Mouse (Mus musculus) kidney, postnatal 10 days (tissue): ENCODE measurements at regions not wholly inside any gene's neighbourhood (a gene's known extent, or its start where the extent isn't known, plus 50 kb on each side); places are given as distances from the start of the nearest gene placed in this dataset.
A peak's percentile ranks its signal among the peaks of the same experiment; 100 is the strongest.

Experiments
- DNase-seq: peaks from one replicate; pipeline ENCODE4 v3.0.0; 2021; ENCODE audit warnings: mixed read lengths

DNA sequence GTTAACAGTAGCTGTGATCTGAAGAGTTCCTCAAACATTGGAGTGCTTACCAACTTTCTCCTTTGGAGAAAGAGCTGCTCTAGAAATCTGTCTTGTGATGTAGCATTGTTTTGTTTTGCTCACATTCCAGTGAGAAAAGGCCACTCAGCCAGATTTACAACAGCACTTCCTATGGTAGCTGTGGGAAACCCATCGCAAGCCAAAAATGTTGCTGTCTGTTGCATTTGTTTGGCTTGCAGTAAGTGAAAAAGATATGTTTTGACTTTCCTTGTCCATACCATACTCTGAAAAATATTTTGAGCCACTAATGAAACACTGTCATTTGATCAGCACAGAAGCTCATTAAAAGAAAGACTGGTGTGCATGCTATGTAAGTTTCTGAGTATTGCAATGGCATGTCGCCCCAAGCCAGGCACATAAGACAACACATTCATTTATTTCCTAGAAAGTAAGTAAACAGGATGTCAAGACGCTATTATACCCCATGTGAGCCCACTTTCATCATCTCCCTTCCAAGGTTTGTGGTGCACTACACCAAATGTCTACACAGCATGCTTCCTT, 66.2 kb downstream of the Car2 start:
- DNase-seq: no peak

DNA sequence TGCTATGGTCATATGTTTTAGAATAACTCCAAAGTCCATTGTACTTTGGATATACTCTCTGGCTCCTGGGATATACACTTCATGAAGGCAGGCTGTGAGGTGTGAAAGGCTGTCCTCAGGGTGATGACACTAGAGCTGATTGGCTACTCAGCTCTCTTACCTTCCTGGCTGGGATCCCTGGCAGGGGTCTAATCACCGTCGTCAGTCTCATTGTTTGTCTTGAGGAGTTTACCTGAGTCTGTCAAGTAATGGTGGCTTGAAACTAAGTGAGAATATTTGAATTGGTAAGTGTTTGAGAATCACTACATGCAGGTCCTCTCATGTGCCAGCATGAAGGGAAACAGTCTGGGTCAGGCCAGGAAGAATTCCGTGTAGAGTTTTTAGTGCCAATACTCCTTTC, 66.9 kb downstream of the Car2 start:
- DNase-seq: no peak

DNA sequence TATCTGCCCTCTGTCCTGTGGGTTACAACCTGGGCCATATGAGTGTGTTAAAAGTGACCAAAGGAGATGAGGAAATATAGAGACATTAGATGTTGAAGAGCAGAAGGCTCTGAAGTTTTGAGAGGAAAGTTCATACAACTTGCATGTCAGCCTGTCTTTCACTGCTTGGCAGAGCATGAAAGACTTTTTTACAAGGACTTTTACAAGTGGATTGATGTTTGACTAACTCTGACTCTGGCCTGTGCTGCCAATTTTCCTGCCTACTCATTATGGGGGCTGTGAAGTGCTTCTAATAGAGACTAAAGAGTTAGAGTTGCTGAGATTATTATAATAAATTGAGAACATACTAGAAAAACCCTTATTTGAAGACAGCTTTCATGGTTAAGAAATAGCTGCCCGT, 71.4 kb downstream of the Car2 start:
- DNase-seq: peak; percentile 23

DNA sequence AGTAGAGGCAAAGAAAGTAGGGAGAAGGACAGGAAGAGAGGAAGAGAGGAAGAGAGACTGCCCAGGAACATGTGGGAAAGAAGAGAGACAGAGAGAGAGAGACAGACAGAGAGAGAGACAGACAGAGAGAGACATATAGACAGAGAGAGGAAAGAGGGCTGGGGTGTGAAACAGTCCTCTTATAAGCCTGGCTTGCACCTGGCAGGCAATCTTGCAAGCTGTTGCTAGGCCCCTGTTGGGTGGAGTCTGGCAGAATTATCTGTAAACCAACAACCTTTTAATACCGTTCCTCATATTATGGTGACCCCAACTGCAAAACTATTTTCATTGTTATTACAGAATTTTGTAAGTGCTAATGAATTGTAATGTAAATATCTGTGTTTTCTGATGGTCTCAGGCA, 72.2 kb downstream of the Car2 start:
- no peak for DNase-seq

DNA sequence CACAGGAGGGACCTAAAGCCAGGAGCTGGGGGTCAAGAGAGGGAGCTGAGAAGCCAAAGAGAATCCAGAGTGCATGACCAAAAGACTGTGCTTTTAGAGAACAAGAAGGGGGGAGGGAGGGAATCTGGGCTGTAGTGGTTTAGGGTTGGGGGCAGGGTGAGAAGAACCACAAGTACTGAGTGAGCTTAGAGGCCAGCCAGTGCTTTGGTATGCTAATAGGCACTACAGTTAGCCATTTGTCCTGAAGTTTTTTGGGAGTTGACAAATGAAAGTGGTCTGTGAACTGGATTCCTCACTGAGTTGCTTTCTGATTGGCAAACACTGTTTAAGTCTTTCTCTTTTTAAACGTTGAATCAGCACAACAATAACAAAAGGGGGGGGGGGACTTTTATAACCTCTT, 73.5 kb downstream of the Car2 start:
- DNase-seq: no peak

DNA sequence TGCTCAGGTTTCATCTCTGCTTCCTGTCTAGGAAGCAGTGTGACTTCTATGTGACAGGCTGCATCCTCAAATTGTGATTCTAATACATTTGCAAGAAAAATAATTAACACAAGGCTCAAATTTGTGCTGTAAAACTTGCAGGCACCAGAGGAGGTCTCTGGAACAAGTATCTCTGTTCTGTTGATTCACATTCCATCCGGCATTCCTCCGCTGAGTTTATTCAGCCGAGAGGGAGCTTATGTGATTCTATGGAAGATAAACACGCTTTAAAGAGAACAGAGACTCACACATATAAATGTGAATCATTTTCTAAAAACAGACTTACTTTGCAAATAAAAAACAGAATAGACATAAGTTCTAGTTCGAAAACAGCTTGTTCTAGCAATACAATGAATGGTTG, 78.7 kb downstream of the Car2 start:
- no peak for DNase-seq

DNA sequence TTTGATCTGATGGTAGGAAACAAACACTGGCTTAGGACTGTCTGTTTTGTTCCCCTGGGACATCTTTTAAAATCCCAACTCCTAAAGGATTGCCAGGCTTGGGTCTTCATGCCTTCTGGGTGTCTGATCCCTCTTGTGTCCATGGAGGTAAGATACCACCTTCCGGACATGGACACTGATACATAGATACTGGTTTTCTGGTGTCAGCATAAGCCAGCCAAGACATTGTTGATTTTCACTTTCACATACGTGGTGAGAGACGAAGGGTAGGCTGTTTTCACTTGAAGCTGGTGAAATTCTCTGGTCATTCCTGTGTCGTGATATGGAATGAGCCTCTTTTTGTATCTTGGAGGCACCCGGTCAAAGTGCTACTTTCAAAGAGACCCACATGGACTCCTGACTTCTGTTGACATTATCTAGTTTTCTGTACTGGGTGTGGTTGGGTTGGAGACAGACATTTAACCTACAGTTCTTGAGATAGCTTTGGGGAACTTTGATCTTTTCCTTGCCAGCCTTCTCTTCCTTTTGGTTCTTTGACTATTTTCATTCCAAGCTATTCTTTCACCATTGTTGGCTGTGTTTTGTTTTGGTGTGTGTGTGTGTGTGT, 79.5 kb downstream of the Car2 start:
- no peak for DNase-seq

DNA sequence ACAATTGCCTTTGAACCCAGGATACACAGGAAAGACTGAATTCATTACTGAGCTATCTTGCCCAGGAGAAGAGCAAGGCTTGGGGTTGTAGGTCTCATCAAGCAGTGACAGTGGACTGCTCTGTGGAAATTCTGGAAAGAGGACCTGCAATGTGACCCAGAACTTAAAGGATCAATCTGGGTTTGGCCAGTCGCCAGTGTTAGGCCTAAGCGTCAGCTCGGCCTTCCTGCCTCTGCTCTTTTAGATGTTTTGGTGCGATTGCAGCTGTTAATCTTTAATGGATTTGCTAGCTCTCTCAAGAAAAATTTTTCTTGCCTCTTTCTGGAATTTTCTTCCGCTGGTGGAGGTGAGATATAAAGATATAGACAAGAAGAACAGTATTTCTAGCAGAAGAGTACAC, 81.2 kb downstream of the Car2 start:
- peak; percentile 45 for DNase-seq

DNA sequence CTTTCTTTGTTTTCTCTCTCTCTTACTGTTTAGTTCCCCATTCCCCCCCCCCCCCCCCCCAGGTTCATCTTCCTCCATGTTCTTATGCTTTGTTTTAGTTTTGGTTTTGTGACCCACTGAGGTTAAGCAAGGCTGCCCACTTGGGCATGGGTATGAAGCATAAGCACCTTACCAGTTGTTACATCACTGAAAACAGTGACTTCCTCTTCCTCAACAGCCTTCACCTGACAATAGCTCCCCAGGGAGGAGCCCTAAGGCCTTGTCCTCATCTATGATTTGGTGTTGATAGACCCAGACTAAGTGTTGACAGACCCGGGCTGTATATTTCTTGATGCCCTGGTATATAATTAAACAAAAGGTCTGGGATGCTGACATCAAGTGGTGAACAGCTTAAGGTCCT, 82.3 kb downstream of the Car2 start:
- DNase-seq: no peak

DNA sequence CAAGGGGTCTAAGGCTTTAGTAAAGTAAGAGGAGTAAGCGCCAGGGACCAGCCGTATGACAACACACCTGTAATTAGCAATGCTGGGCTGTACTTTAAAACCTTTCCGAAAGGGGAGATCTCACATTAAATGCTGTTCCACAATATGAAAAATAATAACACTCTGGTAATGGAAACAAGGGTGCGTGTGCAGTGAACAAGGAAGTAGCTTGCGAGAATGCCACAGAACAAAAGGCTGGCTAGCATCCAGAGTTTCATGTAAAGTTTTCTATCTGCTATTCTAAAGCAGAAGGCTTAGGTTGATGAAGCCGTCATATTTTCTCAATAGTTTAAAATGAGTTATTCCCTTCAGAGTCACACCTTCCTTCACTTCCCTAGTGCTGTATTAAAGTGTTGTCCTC, 83.6 kb downstream of the Car2 start:
- no peak for DNase-seq

DNA sequence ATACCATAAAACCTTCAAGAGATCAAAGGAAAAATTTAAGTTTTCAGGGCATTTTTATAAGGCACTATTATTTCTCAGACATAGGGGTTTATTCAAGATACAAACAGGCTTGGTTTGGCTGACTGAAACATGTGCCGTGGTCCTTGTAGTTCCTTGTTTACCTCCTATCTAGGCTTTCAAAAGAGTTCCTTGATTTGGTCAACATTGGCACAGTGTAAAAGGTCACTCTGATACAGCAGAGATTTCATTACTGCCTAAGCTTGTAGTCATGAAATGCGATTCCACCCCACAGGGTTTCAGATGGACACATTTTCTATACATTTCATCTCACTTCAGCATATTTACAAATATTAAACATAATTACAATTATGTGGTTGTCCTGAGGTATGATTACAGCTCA, 85.6 kb downstream of the Car2 start:
- DNase-seq: no peak

DNA sequence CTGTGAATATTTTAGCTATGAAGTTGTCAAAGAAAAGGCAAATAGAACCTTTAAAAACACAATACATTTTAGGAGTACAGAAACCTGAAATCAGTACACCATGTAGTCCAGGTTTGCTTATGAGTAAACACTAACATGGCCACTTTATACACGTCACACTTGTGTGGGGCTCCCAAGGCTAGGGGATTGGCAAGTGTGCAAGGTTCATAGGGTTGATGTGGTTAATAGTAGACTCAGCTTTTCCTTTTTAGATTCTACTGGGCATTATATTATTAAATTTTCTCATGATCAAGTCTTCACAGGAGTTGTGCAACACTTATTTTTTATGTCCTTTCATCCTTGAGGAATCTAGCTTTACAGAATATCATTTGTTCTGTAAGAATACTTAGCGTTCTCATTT, 88.7 kb downstream of the Car2 start:
- no peak for DNase-seq

DNA sequence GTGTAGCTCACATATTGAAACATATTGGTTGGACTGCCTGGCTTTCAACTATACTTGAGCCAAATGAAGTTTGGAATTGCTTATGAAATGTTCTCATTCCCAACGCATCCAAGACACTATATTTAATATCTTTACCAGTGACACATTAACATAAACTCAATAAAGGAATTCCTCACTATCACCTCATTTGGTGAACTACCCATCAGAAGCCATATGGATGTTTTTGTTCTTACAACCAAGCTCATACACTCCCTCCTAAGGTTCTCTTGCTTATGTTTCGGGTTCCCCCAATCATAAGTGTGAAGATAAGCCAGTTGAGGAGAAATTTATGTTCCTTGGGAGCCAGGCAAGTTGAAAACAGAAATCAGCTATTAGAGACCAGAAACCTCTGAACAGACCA, 89.1 kb downstream of the Car2 start:
- DNase-seq: no peak

DNA sequence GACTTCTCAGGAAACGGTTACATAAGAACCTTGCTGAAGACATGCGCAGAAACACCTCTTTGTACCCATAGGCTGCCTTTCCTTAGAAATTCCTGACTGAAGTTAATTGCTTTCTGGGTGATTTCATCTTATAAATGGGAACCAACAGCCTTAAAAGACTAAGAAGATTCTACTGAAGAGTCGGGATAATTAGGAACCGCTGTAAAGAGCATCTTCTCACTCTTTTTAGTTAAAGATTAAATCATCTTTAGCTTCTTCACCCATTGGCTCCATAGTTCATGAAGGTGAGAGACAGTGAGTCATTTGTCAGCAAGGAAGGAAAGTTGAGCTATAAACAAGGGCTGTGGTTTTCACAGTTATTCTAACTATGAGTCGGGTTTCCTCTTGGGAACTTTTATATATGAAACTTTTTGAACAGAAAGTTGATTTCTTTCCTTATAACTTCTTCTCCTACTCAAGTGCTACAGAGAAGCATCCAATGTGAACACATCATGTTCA, 93.1 kb downstream of the Car2 start:
- no peak for DNase-seq

DNA sequence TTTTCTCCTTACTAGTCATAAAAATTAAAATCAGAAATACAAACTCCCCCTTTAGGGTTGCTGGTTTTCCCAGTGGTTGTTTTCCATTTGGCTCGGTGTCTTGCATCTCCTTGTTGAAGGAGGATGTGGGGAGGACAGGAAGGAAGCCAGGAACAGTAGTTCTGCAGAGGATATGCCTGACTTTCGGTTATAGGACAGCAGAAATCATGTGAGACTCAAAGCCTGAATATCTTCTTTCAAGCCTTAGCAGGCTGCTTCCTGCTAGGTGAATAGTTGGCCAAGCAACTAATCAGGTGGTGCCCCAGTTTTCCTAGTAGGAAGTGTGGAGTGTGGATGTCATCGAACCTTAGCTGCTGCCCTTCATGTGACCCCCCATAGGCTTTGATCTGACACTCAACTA, 103.6 kb downstream of the Car2 start:
- DNase-seq: no peak

DNA sequence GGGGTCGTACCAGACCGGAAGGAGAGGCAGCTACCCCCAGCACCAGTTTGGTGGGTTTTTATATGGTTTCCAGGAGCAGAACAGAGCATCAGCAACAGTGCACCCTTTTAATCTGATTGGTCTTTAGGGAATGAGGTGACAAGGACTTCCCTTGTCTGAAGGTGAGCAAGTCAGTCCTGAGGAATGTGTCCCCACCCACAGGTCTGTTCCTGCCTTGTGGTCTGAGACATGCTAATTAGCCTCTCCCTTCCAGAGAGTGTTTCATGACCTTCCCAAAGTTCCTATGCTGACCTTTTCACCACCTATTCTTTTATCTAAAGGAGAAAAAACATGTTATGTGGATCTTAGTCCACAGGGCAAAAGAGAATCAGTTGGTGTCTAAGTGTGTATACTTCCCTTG, 107.9 kb downstream of the Car2 start:
- DNase-seq: no peak

DNA sequence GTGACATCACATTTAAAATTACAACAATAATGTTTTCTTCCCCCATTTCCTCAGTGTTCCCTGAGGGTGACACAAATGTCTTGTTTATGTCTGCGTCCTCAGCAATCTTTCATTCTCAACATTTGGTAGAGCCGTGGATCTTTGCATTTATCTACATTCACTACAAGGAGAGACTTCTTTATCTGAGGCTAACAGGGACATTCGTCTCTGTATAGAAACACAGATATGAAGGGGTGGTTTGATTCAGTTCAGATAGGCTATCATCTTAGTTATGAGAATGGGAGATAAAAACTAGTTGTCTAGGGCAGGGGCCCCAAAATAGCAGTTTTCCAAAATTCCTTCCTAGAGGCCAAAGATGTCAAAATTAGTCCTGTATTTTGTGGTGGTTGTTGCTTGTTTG, 111.2 kb downstream of the Car2 start:
- no peak for DNase-seq

DNA sequence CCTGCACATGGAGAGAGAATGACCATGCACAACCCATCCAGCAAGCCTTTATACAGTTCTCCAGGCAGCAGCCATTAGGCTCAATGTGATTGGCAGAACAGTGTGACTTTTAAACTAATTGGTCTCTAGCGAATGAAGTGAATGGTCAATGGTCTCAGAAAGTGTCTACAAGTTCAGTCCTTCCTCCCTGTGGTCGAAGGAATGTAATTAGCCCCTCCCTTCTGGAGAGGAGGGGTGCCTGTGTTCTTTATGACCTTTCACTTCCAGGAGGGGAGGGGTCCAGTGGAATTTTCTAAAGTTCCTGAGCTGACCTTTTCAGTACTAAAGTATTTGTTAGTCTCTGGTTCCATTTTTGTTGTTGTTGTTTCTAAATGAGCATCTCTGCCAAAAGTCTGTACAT, 112.4 kb downstream of the Car2 start:
- DNase-seq: no peak

DNA sequence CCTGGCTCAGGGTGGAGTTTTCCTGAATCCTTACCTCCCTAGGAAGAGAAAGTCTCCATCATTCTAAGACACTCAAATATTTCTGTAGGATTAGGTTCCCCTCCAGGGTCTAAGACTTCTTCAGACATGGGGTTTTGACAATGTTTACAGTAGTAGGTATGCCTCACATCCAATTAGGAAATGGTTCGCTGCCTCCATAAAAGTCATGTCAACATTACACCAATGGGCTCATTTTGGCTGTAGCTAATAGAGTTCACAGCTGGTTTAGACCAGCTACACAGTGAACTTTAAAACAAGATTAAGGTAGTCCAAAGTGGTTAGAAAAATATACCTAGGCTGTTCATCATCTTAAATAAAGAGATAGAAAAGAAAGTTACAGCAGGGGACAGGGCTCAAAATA, 113.3 kb downstream of the Car2 start:
- DNase-seq: no peak

DNA sequence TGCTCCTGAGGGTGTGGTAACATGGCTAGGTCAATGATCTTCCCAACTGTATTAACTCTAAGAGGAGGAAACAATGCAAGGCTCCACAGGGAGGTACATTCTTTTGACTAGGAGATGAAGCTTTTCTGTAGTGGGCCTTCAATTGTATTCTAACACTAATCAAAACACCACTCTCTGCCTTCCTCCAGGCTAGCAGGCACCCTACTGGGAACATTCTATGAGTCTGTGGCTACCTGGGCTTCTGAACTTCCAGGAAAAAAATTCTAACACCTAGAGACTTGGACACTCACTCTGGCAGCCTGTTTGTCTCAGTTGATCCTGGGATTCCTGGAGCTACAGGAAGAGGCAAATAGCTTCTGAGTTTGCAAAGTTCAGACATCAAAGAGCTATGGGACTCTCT, 113.8 kb downstream of the Car2 start:
- DNase-seq: no peak

DNA sequence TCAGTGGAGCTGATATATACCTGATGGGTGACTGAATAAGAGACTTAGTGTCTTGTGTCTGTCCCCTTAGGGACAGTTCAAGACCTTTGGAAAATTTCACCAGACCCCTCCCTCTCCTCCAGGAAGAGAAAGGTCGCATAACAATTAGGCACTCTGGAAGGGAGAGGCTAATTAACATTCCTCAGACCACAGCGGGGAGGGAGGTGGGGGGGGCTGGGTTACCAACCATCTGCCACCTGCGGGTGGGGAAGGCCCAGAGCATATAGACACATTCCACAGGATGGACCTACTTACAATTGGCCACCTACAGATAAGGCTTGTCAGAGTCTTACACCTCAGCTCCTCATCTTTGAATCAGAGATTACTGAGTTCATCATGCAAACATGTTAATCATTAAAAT, 114.6 kb downstream of the Car2 start:
- no peak for DNase-seq

DNA sequence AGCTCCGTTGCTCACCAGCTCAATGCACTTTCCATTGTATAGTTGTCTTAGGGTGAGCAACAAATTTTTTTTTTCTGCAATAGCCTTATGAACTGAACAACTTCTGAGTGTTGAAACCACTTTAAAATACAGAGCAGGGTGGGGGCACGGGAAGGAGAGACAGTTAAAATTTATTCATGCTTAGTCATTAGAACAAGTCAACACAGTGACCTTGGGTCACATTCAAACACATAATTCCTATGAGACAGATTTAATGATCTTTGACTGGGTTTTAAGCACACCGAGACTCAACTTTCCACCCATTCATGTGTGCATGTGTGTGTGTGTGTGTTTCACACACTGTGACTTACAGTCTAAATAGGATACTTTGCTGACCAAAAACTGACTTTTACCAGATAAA, 121.7 kb downstream of the Car2 start:
- no peak for DNase-seq

DNA sequence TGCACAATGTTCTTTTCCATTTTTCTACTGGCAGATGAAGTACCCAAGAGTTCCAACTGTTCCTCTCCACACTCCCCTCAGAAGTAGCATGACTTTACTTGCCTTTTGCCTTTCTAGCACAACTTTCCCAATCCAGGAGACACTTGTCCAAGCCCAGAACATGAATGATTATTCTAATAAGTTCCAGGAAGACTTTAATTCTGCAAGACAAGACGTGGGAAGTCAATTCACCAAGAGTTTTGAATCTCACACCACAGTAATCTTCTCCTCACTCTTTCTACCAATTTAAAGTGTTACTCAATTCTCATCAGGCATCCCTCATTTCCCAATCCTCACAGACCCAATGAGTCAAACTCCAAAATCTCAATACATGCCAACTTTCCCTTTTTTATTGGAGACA, 122.4 kb downstream of the Car2 start:
- no peak for DNase-seq

DNA sequence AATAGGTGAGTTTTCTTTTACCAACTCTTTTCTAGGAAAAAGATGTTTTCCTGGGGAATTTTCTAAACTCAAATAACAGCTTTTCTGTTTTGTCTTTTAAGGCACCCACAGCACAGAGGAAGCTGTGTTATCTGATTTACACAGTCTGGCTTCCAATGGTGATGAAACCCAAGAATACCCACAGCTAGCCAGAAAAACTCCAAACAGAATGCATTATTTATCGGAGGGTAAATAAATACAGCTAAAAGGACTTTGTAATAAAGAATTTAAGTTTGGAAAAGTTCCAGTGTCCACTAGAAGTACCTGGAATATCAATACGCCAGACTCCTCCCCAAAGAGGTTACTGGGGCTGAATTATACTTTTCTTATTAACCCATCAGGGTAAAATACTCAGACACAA, 123.7 kb downstream of the Car2 start:
- no peak for DNase-seq

DNA sequence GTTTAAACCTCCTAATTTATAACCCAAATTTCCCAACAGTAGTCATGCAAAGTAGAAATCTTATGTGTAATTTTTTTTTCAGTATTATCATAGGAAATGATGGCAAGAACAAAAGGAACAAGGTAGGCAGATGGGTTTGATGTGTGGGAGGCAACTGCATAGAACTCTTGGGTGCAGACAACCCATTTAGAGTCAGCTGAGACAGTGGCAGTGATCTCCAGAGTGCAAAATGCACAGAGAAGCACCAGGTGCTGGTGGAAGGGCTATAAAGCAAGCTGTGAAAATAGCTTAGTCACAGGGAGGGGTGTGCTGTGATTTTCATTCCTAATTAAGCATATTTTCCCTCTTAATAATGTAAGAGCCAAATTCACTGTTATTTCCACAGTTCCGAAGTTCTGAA, 130.5 kb downstream of the Car2 start:
- DNase-seq: no peak

DNA sequence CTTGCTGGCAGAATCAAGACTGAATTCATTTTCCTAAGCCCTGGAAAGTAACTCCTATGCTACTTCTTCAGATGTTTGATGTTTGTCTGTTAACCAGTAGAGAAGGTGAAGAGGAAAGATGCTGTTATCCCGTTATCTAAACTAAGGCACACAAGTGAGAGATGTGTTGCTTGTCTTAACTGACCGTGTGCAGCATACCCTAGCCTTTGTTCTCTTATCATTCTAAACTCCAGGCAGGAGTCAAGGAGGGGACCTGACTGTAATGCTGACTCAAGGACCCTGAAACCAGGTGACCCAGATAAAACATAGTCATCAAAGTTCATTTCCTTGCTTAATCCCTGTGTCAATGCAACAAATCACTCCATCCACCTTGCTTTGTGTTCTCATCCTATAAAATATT, 136.7 kb downstream of the Car2 start:
- DNase-seq: no peak
